In the genomic region with DNA sequence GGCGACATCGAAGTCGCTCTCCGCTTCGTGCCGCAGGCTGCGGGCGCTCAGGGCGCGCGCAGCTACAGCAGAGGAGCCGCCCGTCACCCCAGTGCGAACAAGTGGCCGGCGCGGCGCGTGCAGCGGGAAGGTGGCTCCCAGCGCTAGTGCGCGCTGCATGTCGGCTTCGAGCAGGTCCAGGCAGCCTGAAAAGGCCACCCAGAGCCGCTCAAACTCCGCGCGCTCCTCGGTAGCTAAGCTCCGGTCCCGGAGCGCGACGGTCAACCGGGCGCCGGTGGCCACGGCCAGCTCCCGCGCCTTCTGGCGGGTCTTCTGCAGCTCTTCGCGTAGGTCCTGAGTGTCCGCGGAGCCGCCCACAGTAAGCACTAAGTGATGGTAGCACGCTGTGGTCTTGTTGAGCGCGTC, we compare ENCODE assay signal across 8 mouse cellular contexts. TPM values are rescaled to one million over a fixed set of nuclear protein-coding genes. Genes with fewer than 3 reads are reported as not detected.
A peak's percentile ranks its signal among the peaks of the same experiment; 100 is the strongest.
DNase-seq lines count a peak whose midpoint lies in the region; ATAC-seq and TF ChIP-seq lines count a peak whose summit lies in the region.

No protein-coding gene starts in this region.

- no peak overlapping the region for H3K27ac ChIP-seq in gastrocnemius, adult 2 months
- H3K27ac ChIP-seq in forebrain, embryonic 16.5 days (ENCODE audit: low read length): no peak overlapping the region
- H3K27ac ChIP-seq in kidney, embryonic 16.5 days (ENCODE audit: low read length): no peak overlapping the region

- peak overlapping the region; percentile 99 for H3K4me2 ChIP-seq in forebrain, embryonic 16.5 days (ENCODE audit: low read length)
- H3K4me2 ChIP-seq in kidney, embryonic 16.5 days (replicated peaks; ENCODE audit: low read depth, low read length): peak overlapping the region; percentile 100

- no peak for TF ChIP-seq CTCF in gastrocnemius, adult 2 months (IDR thresholded peaks at IDR 0.05)

- H3K36me3 ChIP-seq in forebrain, embryonic 16.5 days (ENCODE audit: control insufficient read depth, insufficient read depth): no peaks in the 10 kb centered on the region
- H3K36me3 ChIP-seq in kidney, embryonic 16.5 days (ENCODE audit: insufficient read depth, low read length): no peaks in the 10 kb centered on the region
- no peaks in the 10 kb centered on the region for H3K36me3 ChIP-seq in splenic B cell, adult 2 months (ENCODE audit: control insufficient read depth, insufficient read depth, low read length, poor library complexity, severe bottlenecking)

- no peak for ATAC-seq in forebrain, embryonic 16.5 days
- no peak for ATAC-seq in kidney, embryonic 16.5 days (ENCODE audit: low FRiP score, low TSS enrichment)

- intact Hi-C loops in gastrocnemius, adult 2 months (cut with DNase I): loop anchor here (5.0 kb wide), 3 partner anchors 32 to 63 kb away; a partner anchor contains a TSS

- WGBS in forebrain, embryonic 16.5 days: under 1% methylated on average over 50 of the region's 50 CpGs
- under 1% methylated on average over 50 of the region's 50 CpGs for WGBS in kidney, embryonic 16.5 days

- peak overlapping the region; percentile 51 for H3K9ac ChIP-seq in forebrain, embryonic 16.5 days (replicated peaks; ENCODE audit: low read depth, low read length)
- peak overlapping the region; percentile 65 for H3K9ac ChIP-seq in kidney, embryonic 16.5 days (replicated peaks; ENCODE audit: low read length)

- DNase-seq in gastrocnemius, adult 2 months: peak; percentile 44
- no peak for DNase-seq in gastrocnemius, postnatal 25 days
- DNase-seq in ZHBTc4 (ENCODE audit: low read depth, low spot score): peak; percentile 75
- DNase-seq in lung, postnatal 36 days: peak; percentile 16
- DNase-seq in splenic B cell, adult 2 months (ENCODE audit: low read depth, low spot score): peak; percentile 45
- no peak for DNase-seq in layer of hippocampus, adult 9-11 months

- peaks cover 28% of the 10 kb centered on the region for H3K27me3 ChIP-seq in forebrain, embryonic 16.5 days (replicated peaks; ENCODE audit: control insufficient read depth, insufficient read depth, low read length)
- peaks cover 31% of the 10 kb centered on the region for H3K27me3 ChIP-seq in kidney, embryonic 16.5 days (ENCODE audit: insufficient read depth, low read length)
- H3K27me3 ChIP-seq in splenic B cell, adult 2 months (ENCODE audit: control insufficient read depth, insufficient read depth, low read length, poor library complexity, severe bottlenecking): no peaks in the 10 kb centered on the region

- H3K4me3 ChIP-seq in gastrocnemius, adult 2 months: peak overlapping the region; percentile 76
- peak overlapping the region; percentile 77 for H3K4me3 ChIP-seq in forebrain, embryonic 16.5 days (replicated peaks; ENCODE audit: low read length)
- H3K4me3 ChIP-seq in kidney, embryonic 16.5 days (ENCODE audit: low read length): peak overlapping the region; percentile 92

- no peaks in the 10 kb centered on the region for H3K9me3 ChIP-seq in forebrain, embryonic 16.5 days (ENCODE audit: control insufficient read depth, low read length)
- no peaks in the 10 kb centered on the region; the same call in 1 of the 2 replicates for H3K9me3 ChIP-seq in kidney, embryonic 16.5 days (ENCODE audit: low read length)

- H3K4me1 ChIP-seq in forebrain, embryonic 16.5 days (replicated peaks; ENCODE audit: control insufficient read depth, insufficient read depth, low read length): peaks cover 38% of the 10 kb centered on the region
- peaks cover 23% of the 10 kb centered on the region for H3K4me1 ChIP-seq in kidney, embryonic 16.5 days (ENCODE audit: insufficient read depth, low read length)

RNA-seq across cellular contexts. Expression of a gene that starts 0.6 kb away (rescaled TPM):
- under 1 TPM in 1 of 2 experiments, not detected in 1; 0.06 TPM for total RNA-seq in gastrocnemius, adult 2 months (2021)
- under 1 TPM; 0.05 to 0.43 TPM for total RNA-seq in gastrocnemius, postnatal 25 days (2021)
- polyA plus RNA-seq in forebrain, embryonic 16.5 days (2015; fragmentation: Nextera tagmentation; extraction: Ambion mirVana): 0.11 and 0.22 TPM in 2 replicates
- polyA plus RNA-seq in kidney, embryonic 16.5 days (2015; fragmentation: Nextera tagmentation; extraction: Ambion mirVana): 0.26 and 0.28 TPM in 2 replicates

RNA-seq across cellular contexts. Expression of a gene that starts 1.3 kb away (rescaled TPM):
- total RNA-seq in gastrocnemius, adult 2 months (2021): 10 to 100 TPM; 11.0 to 11.5 TPM
- 10 to 100 TPM in 1 of 2 experiments, 1 to 10 TPM in 1; 7.9 to 11.1 TPM for total RNA-seq in gastrocnemius, postnatal 25 days (2021)
- 35.7 and 38.9 TPM in 2 replicates for polyA plus RNA-seq in forebrain, embryonic 16.5 days (2015; fragmentation: Nextera tagmentation; extraction: Ambion mirVana)
- 37.1 and 37.7 TPM in 2 replicates for polyA plus RNA-seq in kidney, embryonic 16.5 days (2015; fragmentation: Nextera tagmentation; extraction: Ambion mirVana)

RNA-seq across cellular contexts. Expression of a gene that starts 28.7 kb away (rescaled TPM):
- total RNA-seq in gastrocnemius, adult 2 months (2021): 10 to 100 TPM; 51.9 to 52.4 TPM
- 10 to 100 TPM; 37.7 to 42.7 TPM for total RNA-seq in gastrocnemius, postnatal 25 days (2021)
- 111 and 123 TPM in 2 replicates for polyA plus RNA-seq in forebrain, embryonic 16.5 days (2015; fragmentation: Nextera tagmentation; extraction: Ambion mirVana)
- 76.6 and 88.9 TPM in 2 replicates for polyA plus RNA-seq in kidney, embryonic 16.5 days (2015; fragmentation: Nextera tagmentation; extraction: Ambion mirVana)

RNA-seq across cellular contexts. Expression of a gene that starts 47.2 kb away (rescaled TPM):
- not detected for total RNA-seq in gastrocnemius, adult 2 months (2021)
- not detected for total RNA-seq in gastrocnemius, postnatal 25 days (2021)
- 0.60 and 0.84 TPM in 2 replicates for polyA plus RNA-seq in forebrain, embryonic 16.5 days (2015; fragmentation: Nextera tagmentation; extraction: Ambion mirVana)
- 0.14 and 0.24 TPM in 2 replicates for polyA plus RNA-seq in kidney, embryonic 16.5 days (2015; fragmentation: Nextera tagmentation; extraction: Ambion mirVana)

Comparison
In these comparisons a context has a peak if more than half of its experiments do, and no peak if none do; other contexts are left out.
1. DNase-seq: peak in gastrocnemius, adult 2 months (single experiment), ZHBTc4 (single experiment), lung, postnatal 36 days (single experiment) and splenic B cell, adult 2 months (single experiment); none in gastrocnemius, postnatal 25 days (single experiment) and layer of hippocampus, adult 9-11 months (single experiment).
2. Peak in every context shown above with its lines, with median percentiles within 50 percentile points of each other: H3K4me3 ChIP-seq.